Mouse (Mus musculus): Measurements from ENCODE around the gene Opa3.
A peak's percentile ranks its signal among the peaks of the same experiment; 100 is the strongest.
"Not testable (repeated sequence)": the region's sequence is repeated elsewhere in the genome, so short reads cannot be mapped to it uniquely, and the experiment has no call there.

Gene Opa3

DNA sequence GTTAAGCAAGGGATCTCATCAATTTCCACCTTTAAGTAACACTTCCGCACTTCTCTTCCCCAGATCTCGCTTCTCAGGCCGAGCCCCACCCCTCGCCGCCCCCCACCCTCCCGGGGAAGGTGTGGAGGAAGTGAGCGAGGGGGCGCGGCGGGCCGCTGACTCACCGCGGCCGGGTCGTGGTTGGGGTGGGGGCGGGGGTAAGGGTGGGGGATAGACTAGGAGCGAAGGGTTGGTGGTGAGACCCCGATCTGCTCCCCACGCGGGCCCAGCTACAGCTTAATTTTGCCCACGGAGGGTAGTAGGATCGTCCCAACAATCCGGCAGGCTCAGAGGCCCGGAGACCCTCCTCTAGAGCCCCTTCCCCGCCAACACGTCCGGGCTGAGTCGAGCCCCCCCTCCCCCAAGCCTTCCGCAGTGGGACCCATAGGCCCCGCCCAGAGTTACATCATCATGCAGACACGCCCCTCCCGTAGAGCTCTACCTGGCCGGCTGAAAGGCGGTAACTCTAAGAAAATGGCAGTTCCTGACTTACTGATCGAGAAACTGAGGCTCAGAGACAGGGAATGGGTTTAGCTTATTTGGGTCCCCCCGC is 44.1 kb downstream of the Opa3 start:
- peak; percentile 37; the same call in 1 of the 2 replicates for ATAC-seq (ENCODE audit: insufficient number of reproducible peaks, low FRiP score, low TSS enrichment)

DNA sequence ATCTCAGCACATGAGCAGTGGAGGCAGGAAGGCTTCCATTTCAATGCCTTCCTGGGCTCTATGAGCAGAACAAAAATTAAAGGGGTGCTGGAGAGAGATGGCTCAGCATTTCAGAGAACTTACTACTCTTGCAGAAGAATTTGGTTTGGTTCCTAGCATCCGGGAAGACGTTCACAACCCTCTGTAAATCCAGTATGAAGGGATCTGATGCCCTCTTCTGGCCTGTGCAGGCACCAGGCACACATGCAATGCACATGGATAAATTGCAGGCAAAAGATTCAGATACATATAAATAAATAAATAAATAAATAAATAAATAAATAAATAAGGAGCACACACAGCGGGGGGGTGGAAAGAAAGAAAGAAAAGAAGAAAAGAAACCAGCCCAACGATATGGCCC is 48.1 kb downstream of the Opa3 start:
- ATAC-seq (ENCODE audit: insufficient number of reproducible peaks, low FRiP score, low TSS enrichment): no peak

- ATAC-seq (ENCODE audit: insufficient number of reproducible peaks, low FRiP score, low TSS enrichment): no peak
Measured at GRCm38 (mm10) chr7:19279052-19279451, 50.9 kb downstream of the Opa3 start.

GRCm38 (mm10) chr7:19279581-19280114 is 51.5 kb downstream of the Opa3 start, which contains the start of gene Ppm1n:
TSS of gene Ppm1n (minus strand) at chr7:19280064.
- ATAC-seq (ENCODE audit: insufficient number of reproducible peaks, low FRiP score, low TSS enrichment): no peak

GRCm38 (mm10) chr7:19281680-19282304 is 53.7 kb downstream of the Opa3 start:
- not testable (repeated sequence) for ATAC-seq (ENCODE audit: insufficient number of reproducible peaks, low FRiP score, low TSS enrichment)

GRCm38 (mm10) chr7:19282385-19282784 is 54.3 kb downstream of the Opa3 start, which contains the start of gene Rtn2:
TSS of gene Rtn2 (plus strand) at chr7:19282624.
- peak; percentile 54; the same call in 1 of the 2 replicates for ATAC-seq (ENCODE audit: insufficient number of reproducible peaks, low FRiP score, low TSS enrichment)

DNA sequence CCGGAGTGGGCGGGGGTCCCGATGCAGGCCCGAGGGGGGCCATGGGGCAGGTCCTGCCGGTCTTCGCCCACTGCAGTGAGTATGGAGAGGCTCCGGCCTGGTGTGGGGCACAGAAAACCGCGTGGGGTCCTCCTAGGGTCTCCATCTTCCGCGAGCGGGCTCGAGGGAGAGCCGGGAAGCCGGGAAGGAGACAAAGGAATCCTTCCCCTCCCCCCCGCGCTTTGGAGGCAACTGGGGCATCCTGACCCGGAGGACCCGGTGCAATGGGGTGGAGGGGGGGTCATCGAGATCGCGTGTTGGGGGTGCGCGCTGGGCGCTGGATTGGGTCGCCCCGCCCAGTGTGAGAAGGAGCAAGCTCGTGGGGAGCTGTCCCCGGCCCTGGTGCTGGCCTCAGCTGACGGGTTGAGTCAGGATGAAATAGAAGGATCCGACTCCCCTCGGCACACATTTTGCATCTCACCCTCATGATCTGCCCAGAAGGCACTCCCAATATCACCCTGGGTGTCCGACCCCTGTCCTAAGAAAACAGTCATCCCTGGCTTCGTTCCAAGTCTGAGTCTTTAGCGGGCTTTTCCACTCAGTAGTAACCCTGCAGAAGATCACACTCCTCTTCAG is 54.8 kb downstream of the Opa3 start:
- peak; percentile 43; the same call in 1 of the 2 replicates for ATAC-seq (ENCODE audit: insufficient number of reproducible peaks, low FRiP score, low TSS enrichment)

- no peak for ATAC-seq (ENCODE audit: insufficient number of reproducible peaks, low FRiP score, low TSS enrichment)
Measured at GRCm38 (mm10) chr7:19283406-19283804, 55.3 kb downstream of the Opa3 start.

DNA sequence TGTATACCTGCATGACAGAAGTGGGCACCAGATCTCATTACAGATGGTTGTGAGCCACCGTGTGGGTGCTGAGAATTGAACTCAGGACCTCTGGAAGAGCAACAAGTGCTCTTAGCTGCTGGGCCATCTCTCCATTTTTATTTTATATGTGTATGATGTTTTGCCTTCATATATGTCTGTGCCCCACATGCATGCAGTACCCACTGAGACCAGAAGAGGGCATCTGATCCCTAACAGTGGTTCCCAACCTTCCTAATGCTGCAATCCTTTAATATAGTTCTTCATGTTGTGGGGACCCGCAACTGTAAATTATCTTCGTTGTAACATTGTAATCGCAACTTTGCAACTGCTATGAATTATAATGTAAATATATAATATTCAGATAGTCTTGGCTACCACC is 56.6 kb downstream of the Opa3 start:
- no peak for ATAC-seq (ENCODE audit: insufficient number of reproducible peaks, low FRiP score, low TSS enrichment)

- ATAC-seq (ENCODE audit: insufficient number of reproducible peaks, low FRiP score, low TSS enrichment): no peak
Measured at GRCm38 (mm10) chr7:19290969-19291596, 62.9 kb downstream of the Opa3 start.

DNA sequence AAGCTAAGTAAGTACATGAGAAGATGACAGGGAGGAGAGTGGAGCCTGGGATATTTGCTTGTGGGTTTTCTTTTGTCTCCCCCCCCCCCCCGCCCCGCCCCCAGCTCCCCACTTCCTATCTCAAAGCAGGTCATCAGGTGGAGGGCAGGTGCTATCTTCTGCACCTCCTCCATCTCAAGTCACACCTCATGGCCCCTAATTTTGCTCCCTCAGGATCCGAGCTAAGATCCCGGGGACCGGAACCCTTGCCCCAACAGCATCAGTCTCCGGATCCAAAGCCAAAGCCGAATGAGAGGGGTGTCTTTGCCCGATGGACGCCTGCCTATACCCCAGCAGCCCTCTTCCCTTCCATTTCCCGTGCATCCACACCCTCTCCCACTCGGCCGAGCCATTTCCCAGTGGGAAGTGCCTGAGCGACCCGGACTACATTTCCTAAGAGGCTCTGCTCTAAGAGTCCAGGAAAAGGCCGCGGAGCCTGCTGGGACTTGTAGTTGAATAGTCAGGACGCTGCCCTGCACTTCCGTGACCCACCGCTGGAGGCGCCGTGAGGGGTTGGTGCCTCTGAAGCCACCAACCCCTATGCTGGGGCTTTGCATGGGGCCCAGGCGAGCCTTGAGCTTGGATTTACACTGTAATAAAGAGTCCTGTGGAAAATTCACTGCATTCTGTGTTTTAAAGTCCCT is 67.5 kb downstream of the Opa3 start:
- ATAC-seq (ENCODE audit: insufficient number of reproducible peaks, low FRiP score, low TSS enrichment): peak; percentile 86

- ATAC-seq (ENCODE audit: insufficient number of reproducible peaks, low FRiP score, low TSS enrichment): no peak
Measured at GRCm38 (mm10) chr7:19297034-19297433, 68.9 kb downstream of the Opa3 start.

GRCm38 (mm10) chr7:19297794-19298193 is 69.7 kb downstream of the Opa3 start:
- no peak for ATAC-seq (ENCODE audit: insufficient number of reproducible peaks, low FRiP score, low TSS enrichment)

DNA sequence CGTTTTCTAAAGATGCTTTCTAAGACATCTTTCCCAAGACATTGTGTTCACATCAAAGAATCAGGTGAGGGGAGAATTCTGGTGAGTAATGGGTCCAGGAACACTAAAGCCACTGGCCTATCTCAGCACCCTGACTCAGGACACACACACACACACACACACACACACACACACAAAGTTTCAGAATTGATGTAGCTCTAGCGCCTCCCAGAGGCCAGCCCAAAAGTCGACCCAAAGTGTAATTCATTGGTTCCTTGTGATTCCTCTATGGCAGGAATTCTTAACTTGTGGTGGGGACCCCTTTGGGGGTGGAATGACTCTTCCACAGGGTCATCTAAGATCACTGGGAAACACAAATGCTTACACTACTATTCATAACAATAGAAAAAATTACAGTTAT is 71.1 kb downstream of the Opa3 start:
- ATAC-seq (ENCODE audit: insufficient number of reproducible peaks, low FRiP score, low TSS enrichment): no peak

GRCm38 (mm10) chr7:19300501-19301421 is 72.6 kb downstream of the Opa3 start:
- ATAC-seq (ENCODE audit: insufficient number of reproducible peaks, low FRiP score, low TSS enrichment): peak; percentile 77; the same call in 1 of the 2 replicates

DNA sequence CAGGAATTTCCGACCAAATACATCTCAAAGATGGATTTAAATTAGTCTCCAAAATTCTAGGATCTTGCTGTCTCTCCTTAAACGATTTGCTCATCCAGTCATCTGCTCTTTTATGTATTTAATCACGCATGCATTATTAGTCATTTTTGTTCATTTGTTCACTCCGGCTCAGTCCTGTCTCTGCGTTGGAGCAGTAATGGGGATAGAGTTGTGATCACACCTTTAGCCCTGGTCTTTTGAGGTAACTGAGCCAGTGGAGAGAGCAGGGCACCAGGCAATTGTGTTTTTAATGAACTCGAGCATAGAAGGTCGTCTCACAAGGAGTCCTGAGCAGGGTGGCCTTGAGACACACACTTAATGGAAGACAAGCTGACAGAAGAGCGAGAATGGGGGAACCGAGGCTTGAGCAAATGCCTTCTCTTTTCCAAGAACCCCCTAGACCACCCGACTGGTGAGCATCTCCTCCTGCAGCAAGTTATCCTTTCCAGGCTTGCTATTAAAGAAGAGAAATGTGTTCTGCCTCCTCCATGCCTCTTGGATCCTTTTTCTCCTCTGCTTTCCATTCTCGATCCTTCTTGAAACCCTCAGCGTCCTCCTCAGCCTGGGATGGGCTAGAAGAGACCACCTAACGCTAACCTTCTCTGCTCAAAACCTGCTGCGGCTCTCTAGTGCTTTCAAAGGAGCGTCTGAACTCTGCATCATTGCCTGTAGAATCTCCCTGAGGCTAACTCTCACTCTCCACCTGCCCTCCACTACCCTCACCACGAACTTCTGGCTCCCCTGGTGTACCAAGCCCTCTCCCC is 73.5 kb downstream of the Opa3 start:
- ATAC-seq (ENCODE audit: insufficient number of reproducible peaks, low FRiP score, low TSS enrichment): no peak

- no peak for ATAC-seq (ENCODE audit: insufficient number of reproducible peaks, low FRiP score, low TSS enrichment)
Measured at GRCm38 (mm10) chr7:19302264-19303045, 74.3 kb downstream of the Opa3 start.

DNA sequence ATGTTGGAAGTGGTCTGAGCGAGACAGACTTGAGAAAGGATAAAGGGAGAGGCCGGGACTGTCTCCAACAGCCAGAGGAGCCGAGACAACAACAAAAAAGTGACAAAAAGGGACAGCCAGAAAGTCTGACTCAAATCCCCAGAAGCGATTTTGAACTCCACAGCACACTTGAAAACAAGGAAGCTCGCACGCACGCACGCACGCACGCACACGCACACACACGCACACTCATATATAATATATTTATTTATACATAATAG is 74.8 kb downstream of the Opa3 start:
- ATAC-seq (ENCODE audit: insufficient number of reproducible peaks, low FRiP score, low TSS enrichment): no peak

All from cerebellum, adult (tissue).